Mouse (Mus musculus) cerebellum, adult 2 months (tissue): ENCODE data around the gene Gm20605. TPM values are rescaled to one million over a fixed set of nuclear protein-coding genes. Genes with fewer than 3 reads are reported as not detected.

Experiments used
- DNase-seq, 2 experiments: peaks; one replicate each; pipeline ENCODE4 v3.0.0; 2021
- H3K27ac ChIP-seq: fragments of 200-500 bp; 2 replicates; pipeline ENCODE4 v1.5.1; 2012; ENCODE audit warnings: low read length, control low read depth, inconsistent platforms; ENCODE audit not compliant: insufficient read depth
- H3K27me3 ChIP-seq: fragments of 200-500 bp; 2 replicates; pipeline ENCODE4 v1.6.1; 2012; ENCODE audit warnings: inconsistent platforms, mild to moderate bottlenecking, low read length, moderate library complexity; ENCODE audit not compliant: control insufficient read depth, insufficient read depth
- H3K4me1 ChIP-seq: fragments of 200-500 bp; 2 replicates; pipeline ENCODE4 v1.6.1; 2011; ENCODE audit warnings: low read length; ENCODE audit not compliant: control insufficient read depth, insufficient read depth
- H3K4me3 ChIP-seq: fragments of 200-500 bp; replicated peaks from 2 replicates; pipeline ENCODE3; 2011; ENCODE audit warnings: mild to moderate bottlenecking, low read depth, low read length, control low read depth; ENCODE audit not compliant: insufficient read depth
- CTCF ChIP-seq: fragments of 200-500 bp; IDR thresholded peaks from 2 replicates; pipeline ENCODE4 v1.5.1; 2011; ENCODE audit warnings: low read depth, mild to moderate bottlenecking, control low read depth, low read length, moderate library complexity, borderline replicate concordance; ENCODE audit not compliant: insufficient read depth
- POLR2A ChIP-seq: fragments of 200-500 bp; IDR thresholded peaks from 2 replicates; pipeline ENCODE4 v1.6.1; 2011; ENCODE audit warnings: low read length, control low read depth, borderline replicate concordance; ENCODE audit not compliant: insufficient read depth
- WGBS: fragments of 180-500 bp; shearing (Covaris S2); methylation state at CpG from one replicate; pipeline ENCODE4 v1.1.7; 2018; 5-methylcytosine and 5-hydroxymethylcytosine counted together
- polyA plus RNA-seq: library from polyadenylated mRNA; depleted of rRNA; stranded (reverse); fragments of >200 nt; gene quantifications from 2 replicates; pipeline ENCODE4 v1.2.3, GENCODE M21; 2012; rRNA removed

The Gm20605 gene
- polyA plus RNA-seq, 1 experiment = 9.9 TPM

DNA sequence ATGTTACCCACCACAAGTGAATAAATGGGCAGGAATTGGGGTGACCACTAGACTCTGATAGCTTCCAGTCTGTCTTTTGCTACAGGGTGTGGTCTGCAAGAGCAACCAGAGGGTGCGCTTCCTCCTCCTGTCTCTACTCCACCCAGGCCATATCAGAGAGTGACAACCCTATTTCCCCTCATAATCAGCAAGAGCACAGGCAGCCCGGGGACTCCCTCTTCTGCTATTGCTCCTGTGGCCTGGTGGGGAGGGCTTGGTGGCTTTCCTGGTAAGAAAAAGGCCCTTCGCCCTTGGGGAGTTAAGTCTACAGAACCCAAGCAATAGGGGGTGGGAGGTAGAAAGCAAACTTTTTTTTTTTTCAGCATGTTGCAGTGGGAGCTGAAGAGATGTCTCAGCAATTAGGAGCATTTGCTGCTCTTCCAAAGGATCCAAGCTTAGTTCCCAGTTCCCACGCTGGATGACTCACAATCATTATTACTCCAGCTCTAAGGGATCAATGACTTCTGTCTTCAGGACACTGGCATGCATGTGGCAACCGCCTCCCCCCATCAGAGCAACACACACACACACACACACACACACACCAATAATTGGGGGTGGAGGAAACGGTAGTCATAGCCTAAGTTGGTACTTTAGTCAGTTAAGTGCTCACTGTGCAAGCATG is 57.3 kb downstream of the Gm20605 start:
- no peak for DNase-seq
- Histone ChIP-seq H3K4me1 (peaks cover 5% of the 10 kb centered on the region; the same call in 1 of the 2 replicates), H3K4me3 (no peak overlapping the region), H3K27ac (no peak overlapping the region), H3K27me3 (no peaks in the 10 kb centered on the region)
- WGBS = 86% methylated on average over 6 of the region's 6 CpGs
- no peak for TF ChIP-seq POLR2A

DNA sequence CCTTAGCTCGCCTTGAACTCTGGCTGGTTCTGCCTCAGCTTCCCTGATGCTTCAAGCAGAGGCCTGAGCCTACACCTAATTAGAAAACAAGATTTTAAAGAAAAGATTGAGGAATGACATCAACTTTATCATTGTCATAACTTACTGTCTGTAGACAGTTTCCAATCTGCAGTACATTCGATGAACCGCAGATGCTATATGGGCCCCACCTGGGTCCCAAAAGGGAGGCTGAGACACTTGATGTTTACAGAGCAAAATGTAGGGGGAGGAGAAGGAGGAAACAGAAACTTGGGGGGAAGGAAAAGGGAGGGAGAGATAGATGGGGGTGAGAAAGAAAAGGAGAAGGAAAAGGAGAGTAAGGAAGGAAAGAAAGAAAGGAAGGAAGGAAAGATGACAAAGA is 61.0 kb downstream of the Gm20605 start:
- Histone ChIP-seq H3K27me3 (no peaks in the 10 kb centered on the region), H3K27ac (no peak overlapping the region), H3K4me1 (no peaks in the 10 kb centered on the region), H3K4me3 (no peak overlapping the region)
- DNase-seq = no peak
- TF ChIP-seq POLR2A (no peak), CTCF (no peak)
- WGBS = 93% methylated on average over 3 of the region's 3 CpGs

DNA sequence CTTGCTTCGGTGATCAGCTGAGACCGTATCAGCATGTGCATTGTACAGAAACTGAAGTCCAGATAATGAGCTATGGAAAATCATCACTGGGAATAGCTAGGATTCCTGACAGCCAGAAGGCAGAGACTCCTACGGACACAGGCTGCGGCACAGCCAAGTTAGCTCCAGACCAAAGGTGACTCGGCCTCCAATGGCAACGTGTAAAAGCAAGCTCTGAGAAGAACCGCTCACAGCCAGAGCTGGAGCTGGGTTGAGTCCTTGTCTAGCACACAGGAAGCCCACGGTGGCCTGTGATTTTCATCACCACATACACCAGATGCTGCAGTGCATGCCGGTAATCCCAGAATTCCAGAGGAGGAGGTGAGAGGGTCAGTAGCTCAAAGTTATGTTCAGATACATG is 61.6 kb downstream of the Gm20605 start:
- H3K27ac ChIP-seq = no peak overlapping the region
- no peak overlapping the region for H3K4me3 ChIP-seq
- H3K27me3 ChIP-seq = no peaks in the 10 kb centered on the region
- TF ChIP-seq CTCF (no peak), POLR2A (no peak)
- 61% methylated on average over 9 of the region's 9 CpGs for WGBS
- no peaks in the 10 kb centered on the region for H3K4me1 ChIP-seq
- no peak for DNase-seq

DNA sequence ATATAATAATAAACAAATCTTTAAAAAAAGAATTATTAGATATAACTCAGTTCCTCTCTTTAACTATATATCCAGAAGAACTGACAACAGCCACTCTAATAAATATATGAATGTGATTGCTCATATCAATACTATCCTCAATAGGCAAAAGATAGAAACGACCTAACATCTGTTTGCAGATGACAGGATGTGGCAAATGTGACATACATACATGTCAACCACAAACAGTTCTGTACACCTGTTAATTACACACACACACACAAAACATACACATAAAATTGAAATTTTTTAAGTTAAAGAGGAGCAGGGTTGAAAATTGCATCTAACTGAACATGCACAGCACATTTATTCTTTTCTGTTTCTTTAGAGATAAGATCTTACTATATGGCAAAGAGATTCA is 62.9 kb downstream of the Gm20605 start:
- Histone ChIP-seq H3K4me3 (no peak overlapping the region), H3K27ac (no peak overlapping the region), H3K27me3 (no peaks in the 10 kb centered on the region), H3K4me1 (no peaks in the 10 kb centered on the region)
- no peak for TF ChIP-seq POLR2A
- no peak for TF ChIP-seq CTCF
- DNase-seq = no peak
- 72% methylated on average over 1 of the region's 1 CpGs for WGBS

Other genes with a start within 250 kb of the Gm20605 start
- 0.21 and 0.31 TPM in 2 replicates for gene Zan, start 152.1 kb upstream of the Gm20605 start, polyA plus RNA-seq
- gene Pop7, start 126.7 kb upstream of the Gm20605 start, polyA plus RNA-seq = 54.8 and 55.3 TPM in 2 replicates
- gene Gigyf1, start 110.6 kb upstream of the Gm20605 start, polyA plus RNA-seq = 59.8 and 61.2 TPM in 2 replicates
- not detected in 2 replicates for gene Epo, start 95.9 kb upstream of the Gm20605 start, polyA plus RNA-seq
- 410 and 442 TPM in 2 replicates for gene Gnb2, start 95.7 kb upstream of the Gm20605 start, polyA plus RNA-seq
- gene Actl6b, start 75.7 kb upstream of the Gm20605 start, polyA plus RNA-seq = 125 and 135 TPM in 2 replicates
- 6.7 and 6.8 TPM in 2 replicates for gene Tfr2, start 59.3 kb upstream of the Gm20605 start, polyA plus RNA-seq
- gene Mospd3, start 28.1 kb upstream of the Gm20605 start, polyA plus RNA-seq = 56.0 and 61.7 TPM in 2 replicates
- 11.3 and 15.1 TPM in 2 replicates for gene Pcolce, start 15.4 kb upstream of the Gm20605 start, polyA plus RNA-seq
- gene Fbxo24, start 173 bp upstream of the Gm20605 start, polyA plus RNA-seq = 0.25 and 0.31 TPM in 2 replicates
- gene Lrch4, start 54 bp upstream of the Gm20605 start, polyA plus RNA-seq = 14.4 and 14.8 TPM in 2 replicates
- 17.1 and 19.7 TPM in 2 replicates for gene Sap25, start 12.2 kb downstream of the Gm20605 start, polyA plus RNA-seq
- 0.17 and 0.18 TPM in 2 replicates for gene Irs3, start 16.5 kb downstream of the Gm20605 start, polyA plus RNA-seq
- gene Agfg2, start 55.6 kb downstream of the Gm20605 start, polyA plus RNA-seq = 39.8 and 41.3 TPM in 2 replicates
- gene Nyap1, start 112.4 kb downstream of the Gm20605 start, polyA plus RNA-seq = 59.1 and 60.7 TPM in 2 replicates
- 465 and 497 TPM in 2 replicates for gene Tsc22d4, start 116.6 kb downstream of the Gm20605 start, polyA plus RNA-seq
- gene Ppp1r35, start 149.7 kb downstream of the Gm20605 start, polyA plus RNA-seq = 47.0 and 48.2 TPM in 2 replicates
- gene Mepce, start 158.5 kb downstream of the Gm20605 start, polyA plus RNA-seq = 38.9 and 41.9 TPM in 2 replicates
- 11.2 and 12.4 TPM in 2 replicates for gene Zcwpw1, start 158.6 kb downstream of the Gm20605 start, polyA plus RNA-seq
- gene Pilra, start 207.1 kb downstream of the Gm20605 start, polyA plus RNA-seq = 0.41 TPM in 2 replicates
- gene Pilrb1, start 228.9 kb downstream of the Gm20605 start, polyA plus RNA-seq = not detected in 2 replicates
- gene Pilrb2, start 242.6 kb downstream of the Gm20605 start, polyA plus RNA-seq = 0.11 and 0.23 TPM in 2 replicates